Comparison of ENCODE assay signal across 9 mouse cellular contexts in the genomic region with DNA sequence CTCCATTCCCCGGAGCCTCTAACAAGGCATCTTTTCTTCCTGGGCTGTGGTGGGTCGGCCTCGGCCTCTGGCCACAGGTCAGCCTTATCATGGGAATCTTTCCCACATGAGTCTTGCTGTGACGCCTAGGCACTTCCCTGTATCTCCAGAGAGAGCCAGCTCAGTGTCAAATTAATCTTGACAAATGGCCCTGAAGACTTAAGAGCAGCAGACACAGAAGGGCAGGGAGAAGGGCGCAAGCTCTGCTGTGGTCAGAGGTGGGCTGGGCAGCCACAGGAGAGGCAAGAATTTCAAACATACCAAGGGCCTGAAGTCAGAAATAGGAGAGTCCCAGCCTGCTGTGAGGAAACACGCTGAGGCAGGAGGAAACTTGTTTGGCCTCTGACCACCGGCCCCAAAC. TPM values are rescaled to one million over a fixed set of nuclear protein-coding genes. Genes with fewer than 3 reads are reported as not detected.
DNase-seq lines count a peak whose midpoint lies in the region; ATAC-seq and TF ChIP-seq lines count a peak whose summit lies in the region.
"Had no signal": no experiment of that assay in that cellular context is flagged by ENCODE, and none has a peak within 500 bp of the region (broad histone marks: within the 10 kb centered on the region; RNA-seq: fewer than 3 reads in every experiment).

No protein-coding gene starts in this region.

- WGBS in heart, embryonic 11.5 days (ENCODE audit: insufficient replicate concordance), result 9% methylated on average over 7 of the region's 7 CpGs
- 19% methylated on average over 7 of the region's 7 CpGs for WGBS in lung, embryonic 14.5 days

- peak overlapping the region; percentile 70 for H3K27ac ChIP-seq in heart, embryonic 11.5 days (ENCODE audit: low read depth, low read length)
- peak overlapping the region; percentile 58; the same call in 1 of the 2 replicates for H3K27ac ChIP-seq in lung, embryonic 14.5 days (ENCODE audit: low read depth)
- H3K27ac ChIP-seq: liver, embryonic 13.5 days had no signal

- no peak for ATAC-seq in heart, embryonic 11.5 days (replicated peaks; ENCODE audit: insufficient number of reproducible peaks, low FRiP score, low TSS enrichment)
- ATAC-seq in lung, embryonic 14.5 days (ENCODE audit: insufficient read depth), result no peak

- H3K4me2 ChIP-seq in heart, embryonic 11.5 days, result no peak overlapping the region
- H3K4me2 ChIP-seq in lung, embryonic 14.5 days, result no peak overlapping the region
- H3K4me2 ChIP-seq: liver, embryonic 13.5 days had no signal

- peaks cover 55% of the 10 kb centered on the region for H3K4me1 ChIP-seq in heart, embryonic 11.5 days (ENCODE audit: control insufficient read depth, insufficient read depth, low read length)
- H3K4me1 ChIP-seq in lung, embryonic 14.5 days (ENCODE audit: insufficient read depth), result peaks cover 13% of the 10 kb centered on the region; the same call in 1 of the 2 replicates

- H3K27me3 ChIP-seq in heart, embryonic 11.5 days (ENCODE audit: control insufficient read depth, insufficient read depth, low read length), result no peaks in the 10 kb centered on the region
- H3K27me3 ChIP-seq in lung, embryonic 14.5 days (ENCODE audit: insufficient read depth, low read length), result no peaks in the 10 kb centered on the region
- H3K27me3 ChIP-seq: liver, embryonic 13.5 days had no signal

- H3K9ac ChIP-seq in heart, embryonic 11.5 days (ENCODE audit: low read depth, low read length), result no peak overlapping the region
- H3K9ac ChIP-seq in lung, embryonic 14.5 days, result no peak overlapping the region
- H3K9ac ChIP-seq: liver, embryonic 13.5 days had no signal

- H3K36me3 ChIP-seq in heart, embryonic 11.5 days (ENCODE audit: control insufficient read depth, insufficient read depth, low read length), result no peaks in the 10 kb centered on the region
- H3K36me3 ChIP-seq in lung, embryonic 14.5 days (ENCODE audit: insufficient read depth), result no peaks in the 10 kb centered on the region
- H3K36me3 ChIP-seq: liver, embryonic 13.5 days had no signal

- DNase-seq in heart, postnatal 25 days (ENCODE audit: low spot score), result no peak
- peak; percentile 80 for DNase-seq in 416B (ENCODE audit: low read depth)
- peak; percentile 66 for DNase-seq in embryo, embryonic 9.5 days (ENCODE audit: extremely low spot score)
- peak; percentile 35 for DNase-seq in lung, embryonic 14.5 days
- DNase-seq in right cerebral cortex, postnatal 14 days, result no peak
- DNase-seq in layer of hippocampus, adult 8-10 months (ENCODE audit: low spot score in 2 of 2), result no peak
- DNase-seq in cerebellum, postnatal 10 days, result no peak
- DNase-seq: liver, embryonic 13.5 days had no signal

- no peak for TF ChIP-seq CTCF in lung, embryonic 14.5 days (IDR thresholded peaks at IDR 0.05; ENCODE audit: low read depth)

- intact Hi-C loops in heart, postnatal 25 days (cut with DNase I), result no loop called here

- H3K4me3 ChIP-seq in heart, embryonic 11.5 days (ENCODE audit: low read depth, low read length), result no peak overlapping the region
- H3K4me3 ChIP-seq in lung, embryonic 14.5 days (ENCODE audit: low read depth, low read length), result no peak overlapping the region
- H3K4me3 ChIP-seq: liver, embryonic 13.5 days had no signal

- no peaks in the 10 kb centered on the region for H3K9me3 ChIP-seq in heart, embryonic 11.5 days (replicated peaks; ENCODE audit: control insufficient read depth, low read length)
- no peaks in the 10 kb centered on the region for H3K9me3 ChIP-seq in lung, embryonic 14.5 days (ENCODE audit: low read depth, low read length)
- H3K9me3 ChIP-seq: liver, embryonic 13.5 days had no signal

RNA-seq across cellular contexts. Expression of a gene that starts 8.6 kb away (rescaled TPM):
- polyA plus RNA-seq in heart, embryonic 11.5 days (2014; fragmentation: Nextera tagmentation; extraction: Ambion mirVana), result 3.5 and 5.1 TPM in 2 replicates
- total RNA-seq in heart, postnatal 25 days (2021), result 10 to 100 TPM; 52.6 to 64.6 TPM
- 1.6 and 4.0 TPM in 2 replicates for polyA plus RNA-seq in lung, embryonic 14.5 days (2014; fragmentation: Nextera tagmentation; extraction: Ambion mirVana)
- total RNA-seq in layer of hippocampus, adult 8-10 months (2022), result 10 to 100 TPM in 2 of 4 experiments, 1 to 10 TPM in 2; 5.2 to 17.9 (median 10.4) TPM

RNA-seq across cellular contexts. Expression of a gene that starts 37.8 kb away (rescaled TPM):
- 46.3 and 49.8 TPM in 2 replicates for polyA plus RNA-seq in heart, embryonic 11.5 days (2014; fragmentation: Nextera tagmentation; extraction: Ambion mirVana)
- 100 to 1,000 TPM; 128 to 152 TPM for total RNA-seq in heart, postnatal 25 days (2021)
- 82.3 and 83.2 TPM in 2 replicates for polyA plus RNA-seq in lung, embryonic 14.5 days (2014; fragmentation: Nextera tagmentation; extraction: Ambion mirVana)
- 10 to 100 TPM; 55.1 to 73.6 (median 61.1) TPM for total RNA-seq in layer of hippocampus, adult 8-10 months (2022)

RNA-seq across cellular contexts. Expression of a gene that starts 43.0 kb away (rescaled TPM):
- 85.0 and 86.7 TPM in 2 replicates for polyA plus RNA-seq in heart, embryonic 11.5 days (2014; fragmentation: Nextera tagmentation; extraction: Ambion mirVana)
- total RNA-seq in heart, postnatal 25 days (2021), result 10 to 100 TPM; 52.1 to 60.8 TPM
- polyA plus RNA-seq in lung, embryonic 14.5 days (2014; fragmentation: Nextera tagmentation; extraction: Ambion mirVana), result 23.5 and 27.7 TPM in 2 replicates
- total RNA-seq in layer of hippocampus, adult 8-10 months (2022), result 10 to 100 TPM in 3 of 4 experiments, 1 to 10 TPM in 1; 9.7 to 13.9 (median 11.8) TPM

Comparison
In these comparisons a context has a peak if more than half of its experiments do, and no peak if none do; other contexts are left out.
1. DNase-seq: peak in 416B (single experiment), embryo, embryonic 9.5 days (single experiment) and lung, embryonic 14.5 days (single experiment); none in heart, postnatal 25 days (single experiment), right cerebral cortex, postnatal 14 days (single experiment), layer of hippocampus, adult 8-10 months (0 of 2) and cerebellum, postnatal 10 days (0 of 2).